Mouse (Mus musculus): ENCODE results near the gene Car5b.

DNA sequence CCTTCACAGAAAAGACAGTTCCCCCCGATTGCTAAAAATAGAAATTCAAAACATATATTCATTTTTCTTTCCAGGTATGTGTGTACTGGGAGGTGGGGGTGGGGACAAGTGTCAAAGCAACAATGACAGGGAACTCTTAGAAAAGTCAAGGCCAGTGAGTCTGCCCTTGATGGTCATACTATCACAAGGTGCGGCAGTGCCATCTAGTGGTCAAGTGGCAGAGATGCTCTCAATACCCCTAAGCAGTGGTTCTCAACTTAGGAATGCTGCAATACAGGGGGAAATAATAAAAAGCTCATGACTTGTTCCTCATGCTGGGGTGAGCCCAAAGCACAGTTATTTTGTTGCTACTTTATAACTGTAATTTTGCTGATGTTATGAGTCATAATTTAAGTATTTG is 38.4 kb upstream of the Car5b start:
- no peak for TF ChIP-seq POLR2AphosphoS5 (IDR thresholded peaks at IDR 0.05; ENCODE audit: insufficient replicate concordance, low read depth, low read length)
- no peak for TF ChIP-seq GATA1 (IDR thresholded peaks at IDR 0.05; ENCODE audit: borderline replicate concordance, low read length)
- TF ChIP-seq CTCF (IDR thresholded peaks at IDR 0.05; ENCODE audit: low read depth, low read length): peak; percentile 65
